Mouse (Mus musculus): ENCODE results near the gene Umad1.

The Umad1 gene

GRCm38 (mm10) chr6:8472125-8472524, 213.0 kb downstream of the Umad1 start:
- in situ Hi-C loops (cut with MboI, MseI): no loop called here

GRCm38 (mm10) chr6:8472915-8473314, 213.8 kb downstream of the Umad1 start:
- in situ Hi-C loops (cut with MboI, MseI): no loop called here

DNA sequence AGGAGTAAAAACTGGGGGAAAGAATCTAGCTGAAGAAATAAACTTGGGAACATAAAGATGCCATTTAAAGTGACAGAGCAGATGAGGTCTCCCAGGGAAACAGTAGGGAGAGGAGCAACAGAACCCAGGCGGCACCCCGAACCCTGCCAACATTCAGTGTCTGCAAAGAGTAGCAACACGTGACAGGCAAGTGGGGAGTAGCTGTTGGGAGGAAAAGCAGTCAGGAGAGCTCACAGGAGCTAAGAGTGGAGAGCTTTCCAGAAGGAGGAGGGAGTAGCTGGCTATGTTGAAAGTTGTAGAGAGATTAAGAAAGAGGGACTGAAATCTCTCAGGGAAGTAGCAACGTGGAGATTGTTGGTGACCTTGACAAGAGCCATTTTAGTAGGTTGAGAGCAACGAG, 214.4 kb downstream of the Umad1 start:
- in situ Hi-C loops (cut with MboI, MseI): no loop called here

DNA sequence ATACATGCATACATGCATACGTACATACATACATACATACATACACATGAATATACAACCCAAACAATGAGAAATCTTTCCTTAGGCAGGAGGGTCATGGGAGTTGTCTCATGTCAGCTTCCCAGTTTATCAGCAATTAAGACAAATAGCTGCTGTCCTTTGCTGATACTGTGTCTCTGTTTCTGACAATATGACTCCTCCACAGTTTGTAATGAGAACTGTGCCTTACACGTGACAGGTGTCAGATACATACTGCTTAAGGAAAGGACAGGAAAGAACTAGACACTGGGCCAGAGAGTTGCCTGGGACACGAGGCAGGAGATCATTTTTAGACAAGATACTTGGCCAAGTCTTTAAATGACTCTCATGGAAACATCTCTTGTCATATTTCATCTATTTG, 215.2 kb downstream of the Umad1 start:
- in situ Hi-C loops (cut with MboI, MseI): no loop called here

DNA sequence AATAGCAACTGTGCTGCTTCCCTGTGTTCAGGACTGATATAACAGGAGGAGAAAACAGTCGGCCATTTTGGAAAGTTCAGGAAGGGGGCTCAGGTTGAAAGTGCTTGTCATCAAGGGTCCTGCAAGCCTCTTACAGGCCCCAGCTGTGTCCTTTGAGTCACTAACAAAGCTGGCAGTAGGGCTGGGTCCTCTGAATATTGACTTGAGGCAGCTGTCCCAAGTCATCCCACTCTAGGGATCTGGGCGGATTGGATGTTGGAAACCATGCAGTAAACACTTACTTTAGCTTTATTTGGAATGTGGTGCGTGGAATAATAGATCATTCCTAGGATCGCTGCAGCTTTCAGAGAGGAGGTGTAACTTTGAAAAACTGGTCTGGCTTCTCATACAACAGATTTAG, 215.7 kb downstream of the Umad1 start:
- in situ Hi-C loops (cut with MboI, MseI): loop anchor here (25.0 kb wide), 1 partner anchor 613 kb away; no protein-coding TSS in a partner anchor

DNA sequence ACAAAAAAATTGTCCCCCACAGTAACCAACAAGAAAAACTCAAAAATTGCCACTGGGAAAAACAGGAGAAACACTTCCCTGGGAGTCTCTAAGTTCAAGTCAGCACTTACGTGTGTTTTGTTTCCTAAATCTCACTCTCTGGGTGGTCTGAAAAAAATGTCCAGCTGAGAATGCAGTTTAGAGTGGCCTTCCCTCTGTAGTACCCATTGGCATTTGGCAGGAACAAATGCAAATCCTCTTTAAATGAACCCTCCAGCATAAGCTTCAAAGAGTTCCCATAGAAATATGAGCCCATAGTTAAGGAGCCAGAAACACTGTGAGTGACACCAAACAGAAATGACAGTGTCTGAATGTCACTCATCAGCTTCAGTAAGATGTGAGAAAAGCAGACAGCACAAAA, 220.1 kb downstream of the Umad1 start:
- in situ Hi-C loops (cut with MboI, MseI): loop anchor here (25.0 kb wide), 1 partner anchor 617 kb away; no protein-coding TSS in a partner anchor

DNA sequence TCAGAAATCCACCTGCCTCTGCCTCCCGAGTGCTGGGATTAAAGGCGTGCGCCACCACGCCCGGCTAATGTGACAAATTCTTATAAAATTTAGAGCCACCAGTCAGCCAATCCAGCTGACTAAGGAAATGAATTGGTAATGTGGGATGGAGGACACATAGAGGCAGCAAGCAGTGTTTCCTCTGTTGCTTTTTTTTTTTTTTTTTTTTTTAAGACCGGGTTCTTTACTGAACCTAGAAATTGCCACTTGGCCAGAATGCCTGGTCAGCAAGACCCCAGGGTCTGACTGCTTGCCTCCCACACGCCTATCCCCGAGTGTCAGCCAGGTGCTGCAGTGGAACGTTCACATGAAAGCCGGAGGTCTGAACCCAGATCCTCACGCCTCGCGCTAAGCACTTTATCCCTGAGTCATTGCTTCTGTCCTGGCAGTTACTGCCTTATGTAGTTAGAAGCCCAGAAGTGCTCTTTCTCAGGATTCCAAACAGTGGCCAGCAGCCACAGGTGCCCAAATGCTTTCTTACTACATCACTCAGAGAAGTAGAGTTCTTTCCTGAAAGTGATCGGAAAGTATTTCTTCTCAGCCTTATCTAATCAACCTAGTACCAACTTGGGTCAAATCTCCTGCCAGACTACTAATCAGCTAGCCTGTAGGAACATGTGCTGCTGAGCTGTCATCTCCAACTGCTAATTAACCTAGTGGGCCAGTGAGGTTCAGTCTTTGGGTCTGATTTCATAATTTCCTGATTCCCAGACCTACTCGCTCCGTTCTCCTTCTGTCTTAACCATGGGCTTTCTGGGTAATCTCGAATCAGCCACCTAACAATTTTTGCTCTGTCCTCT, 225.6 kb downstream of the Umad1 start:
- in situ Hi-C loops (cut with MboI, MseI): loop anchor here (25.0 kb wide), 1 partner anchor 622 kb away; no protein-coding TSS in a partner anchor

- in situ Hi-C loops (cut with MboI, MseI): loop anchor here (25.0 kb wide), 1 partner anchor 623 kb away; no protein-coding TSS in a partner anchor
Measured at GRCm38 (mm10) chr6:8485414-8486175, 226.5 kb downstream of the Umad1 start.

- in situ Hi-C loops (cut with MboI, MseI): loop anchor here (25.0 kb wide), 1 partner anchor 624 kb away; no protein-coding TSS in a partner anchor
Measured at GRCm38 (mm10) chr6:8486391-8487043, 227.4 kb downstream of the Umad1 start.

- in situ Hi-C loops (cut with MboI, MseI): loop anchor here (25.0 kb wide), 1 partner anchor 625 kb away; no protein-coding TSS in a partner anchor
Measured at GRCm38 (mm10) chr6:8487044-8487853, 228.2 kb downstream of the Umad1 start.

DNA sequence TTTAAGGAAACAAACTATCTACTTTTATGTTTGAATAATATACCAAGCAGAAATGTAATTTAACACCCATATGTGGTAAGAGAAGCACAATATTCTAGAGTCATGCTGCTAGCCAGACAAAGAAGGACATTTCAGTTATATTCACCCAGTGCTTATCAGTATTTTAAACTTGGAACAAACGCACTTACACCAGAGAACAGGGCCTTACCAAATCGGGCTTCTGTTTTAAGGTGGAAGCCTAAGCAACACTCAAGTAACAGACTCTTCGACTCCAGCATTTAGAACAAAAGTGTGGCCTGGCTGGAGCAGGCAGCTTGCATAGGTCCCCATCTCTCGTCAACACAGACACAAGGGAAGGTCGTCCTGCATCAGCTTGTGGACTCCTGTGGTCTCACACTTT, 229.2 kb downstream of the Umad1 start:
- in situ Hi-C loops (cut with MboI, MseI): loop anchor here (25.0 kb wide), 1 partner anchor 626 kb away; no protein-coding TSS in a partner anchor

DNA sequence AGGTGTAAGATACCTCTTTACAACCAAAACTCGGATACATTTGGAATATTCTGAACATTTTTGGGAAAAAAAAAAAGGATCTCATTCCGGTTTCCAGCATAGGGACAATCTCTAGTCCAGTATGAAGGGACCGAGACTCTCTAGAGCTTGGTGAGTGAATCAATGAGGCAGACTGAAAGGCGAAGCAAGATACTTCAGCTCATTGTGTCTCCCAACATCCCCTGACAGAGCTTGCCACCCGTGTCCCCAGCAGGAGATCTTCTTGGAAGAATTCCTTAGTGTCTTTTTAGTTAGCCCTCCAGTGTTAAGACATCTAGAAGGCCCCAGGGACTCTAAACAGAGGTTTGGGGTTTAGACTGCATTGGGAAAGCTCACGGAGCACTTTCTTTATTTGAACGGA, 230.2 kb downstream of the Umad1 start:
- in situ Hi-C loops (cut with MboI, MseI): loop anchor here (25.0 kb wide), 1 partner anchor 627 kb away; no protein-coding TSS in a partner anchor

- in situ Hi-C loops (cut with MboI, MseI): loop anchor here (25.0 kb wide), 1 partner anchor 628 kb away; no protein-coding TSS in a partner anchor
Measured at GRCm38 (mm10) chr6:8489938-8490585, 231.0 kb downstream of the Umad1 start.

DNA sequence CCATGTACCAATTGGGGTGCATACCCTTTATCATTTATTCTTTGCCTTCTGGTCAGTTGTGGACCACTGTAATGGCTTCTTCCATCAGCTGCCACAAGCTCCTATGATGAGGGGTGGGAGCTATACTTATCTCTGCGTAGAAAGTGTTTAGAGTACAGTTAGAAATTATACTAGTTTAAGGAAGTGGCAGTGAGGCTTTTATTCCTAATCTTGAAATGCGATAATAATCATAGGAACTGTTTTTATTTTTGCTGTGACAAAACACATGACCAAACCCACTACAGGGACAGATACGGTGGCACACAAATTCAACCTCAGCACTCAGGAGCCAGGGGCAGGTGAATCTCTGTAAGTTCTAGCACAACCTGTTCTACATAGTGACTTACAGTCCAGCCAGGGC, 233.2 kb downstream of the Umad1 start:
- in situ Hi-C loops (cut with MboI, MseI): loop anchor here (25.0 kb wide), 1 partner anchor 630 kb away; no protein-coding TSS in a partner anchor

GRCm38 (mm10) chr6:8495109-8495826, 236.2 kb downstream of the Umad1 start:
- in situ Hi-C loops (cut with MboI, MseI): loop anchor here (25.0 kb wide), 1 partner anchor 633 kb away; no protein-coding TSS in a partner anchor

- in situ Hi-C loops (cut with MboI, MseI): loop anchor here (25.0 kb wide), 1 partner anchor 634 kb away; no protein-coding TSS in a partner anchor
Measured at GRCm38 (mm10) chr6:8495827-8496222, 236.7 kb downstream of the Umad1 start.

- in situ Hi-C loops (cut with MboI, MseI): loop anchor here (25.0 kb wide), 1 partner anchor 635 kb away; no protein-coding TSS in a partner anchor
Measured at GRCm38 (mm10) chr6:8497234-8497867, 238.3 kb downstream of the Umad1 start.

DNA sequence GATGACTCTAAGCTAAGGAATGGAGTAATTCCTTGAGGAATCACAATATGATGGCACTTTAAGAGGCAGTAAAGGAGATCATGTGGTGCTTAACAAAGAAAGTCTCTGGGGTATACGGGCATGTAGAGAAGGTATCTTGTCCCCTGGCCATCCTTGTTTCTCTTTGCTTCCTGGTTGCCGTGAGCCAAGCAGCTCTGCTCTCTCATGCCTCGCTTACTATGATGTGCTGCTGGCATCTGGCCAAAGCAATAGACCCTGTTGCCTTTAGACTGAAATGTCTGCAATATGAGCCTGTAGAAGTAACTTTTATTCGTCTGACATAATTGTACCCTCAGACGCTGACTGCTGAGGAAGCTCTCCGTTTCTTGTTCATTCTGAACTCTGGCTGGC, 238.8 kb downstream of the Umad1 start:
- in situ Hi-C loops (cut with MboI, MseI): loop anchor here (25.0 kb wide), 1 partner anchor 636 kb away; no protein-coding TSS in a partner anchor

GRCm38 (mm10) chr6:8498961-8499360, 239.9 kb downstream of the Umad1 start:
- in situ Hi-C loops (cut with MboI, MseI): loop anchor here (25.0 kb wide), 1 partner anchor 637 kb away; no protein-coding TSS in a partner anchor

All from T-helper 1 cell (primary cell).